Mouse (Mus musculus) embryonic fibroblast, embryonic 13.5 days (primary cell): ENCODE data around the gene Wdr77. TPM values are rescaled to one million over a fixed set of nuclear protein-coding genes. Genes with fewer than 3 reads are reported as not detected.
A peak's percentile ranks its signal among the peaks of the same experiment; 100 is the strongest.
"Not testable (repeated sequence)": the region's sequence is repeated elsewhere in the genome, so short reads cannot be mapped to it uniquely, and the experiment has no call there.

Source experiments
- H3K27ac ChIP-seq: 2 replicates; pipeline ENCODE4 v1.5.1; 2012; ENCODE audit warnings: low read length, control low read depth, inconsistent platforms; ENCODE audit not compliant: insufficient read depth
- H3K4me1 ChIP-seq: 2 replicates; pipeline ENCODE4 v1.6.1; 2011; ENCODE audit warnings: low read length; ENCODE audit not compliant: control insufficient read depth, insufficient read depth
- H3K4me3 ChIP-seq: 2 replicates; pipeline ENCODE4 v1.5.1; 2011; ENCODE audit warnings: mild to moderate bottlenecking, control low read depth, low read length; ENCODE audit not compliant: insufficient read depth
- CTCF ChIP-seq: IDR thresholded peaks from 2 replicates; pipeline ENCODE4 v1.5.1; 2011; ENCODE audit warnings: mild to moderate bottlenecking, control low read depth, low read length, moderate library complexity, borderline replicate concordance; ENCODE audit not compliant: insufficient read depth
- POLR2A ChIP-seq: IDR thresholded peaks from 2 replicates; pipeline ENCODE4 v1.6.1; 2011; ENCODE audit warnings: low read depth, mild to moderate bottlenecking, control low read depth, low read length, moderate library complexity
- polyA plus RNA-seq: library from polyadenylated mRNA; stranded (reverse); fragments of >200 nt; gene quantifications from 2 replicates; pipeline ENCODE4 v1.2.4, GENCODE M21; 2011; ENCODE audit warnings: low read depth; ENCODE audit not compliant: missing spikeins, insufficient read length

The Wdr77 gene
- polyA plus RNA-seq, 1 experiment, result 63.9 TPM

GRCm38 (mm10) chr3:105951348-105951747 lies 7.8 kb upstream of the Wdr77 start:
- no peak overlapping the region for H3K27ac ChIP-seq
- H3K4me3 ChIP-seq, result no peak overlapping the region
- no peaks in the 10 kb centered on the region for H3K4me1 ChIP-seq
- TF ChIP-seq CTCF (no peak), POLR2A (no peak)

- Histone ChIP-seq H3K4me1 (no peaks in the 10 kb centered on the region; the same call in 1 of the 2 replicates), H3K4me3 (no peak overlapping the region), H3K27ac (no peak overlapping the region)
- TF ChIP-seq CTCF, result no peak
- TF ChIP-seq POLR2A, result no peak
These were observed 1.9 kb upstream of the Wdr77 start for GRCm38 (mm10) chr3:105957235-105957634.

GRCm38 (mm10) chr3:105958204-105958603 lies 965 bp upstream of the Wdr77 start:
- H3K27ac ChIP-seq, result peak overlapping the region; percentile 48; the same call in 1 of the 2 replicates

GRCm38 (mm10) chr3:105959585-105959984 lies 416 bp downstream of the Wdr77 start:
- H3K27ac ChIP-seq, result no peak overlapping the region
- TF ChIP-seq CTCF (no peak), POLR2A (no peak)
- H3K4me3 ChIP-seq, result peak overlapping the region; percentile 76
- H3K4me1 ChIP-seq, result no peaks in the 10 kb centered on the region; the same call in 1 of the 2 replicates

More at GRCm38 (mm10) chr3:105958204-105958603, 965 bp upstream of the Wdr77 start:
- Histone ChIP-seq H3K4me1 (no peaks in the 10 kb centered on the region; the same call in 1 of the 2 replicates), H3K4me3 (peak overlapping the region; percentile 76)
- TF ChIP-seq POLR2A (no peak), CTCF (no peak)

GRCm38 (mm10) chr3:105959999-105960398 lies 830 bp downstream of the Wdr77 start, which contains the start of gene Atp5f1:
Atp5f1 (minus strand) TSS chr3:105960099.
- Histone ChIP-seq H3K4me3 (peak within 1 kb of the TSS; percentile 76), H3K4me1 (no peaks in the 10 kb centered on the region; the same call in 1 of the 2 replicates), H3K27ac (peak within 1 kb of the TSS; percentile 48)
- no peak for TF ChIP-seq CTCF
- no peak for TF ChIP-seq POLR2A

- Histone ChIP-seq H3K4me3 (peak overlapping the region; percentile 76), H3K4me1 (no peaks in the 10 kb centered on the region; the same call in 1 of the 2 replicates), H3K27ac (no peak overlapping the region)
- TF ChIP-seq POLR2A (no peak), CTCF (no peak)
These were observed 1.5 kb downstream of the Wdr77 start for GRCm38 (mm10) chr3:105960700-105961099.

- no peak for TF ChIP-seq CTCF
- no peak for TF ChIP-seq POLR2A
- H3K27ac ChIP-seq, result no peak overlapping the region
- no peaks in the 10 kb centered on the region for H3K4me1 ChIP-seq
- H3K4me3 ChIP-seq, result no peak overlapping the region
These were observed 12.8 kb downstream of the Wdr77 start for GRCm38 (mm10) chr3:105971831-105972446.

- Histone ChIP-seq H3K4me1 (no peaks in the 10 kb centered on the region), H3K27ac (no peak within 1 kb of the TSS), H3K4me3 (no peak within 1 kb of the TSS)
- TF ChIP-seq POLR2A, result no peak
- TF ChIP-seq CTCF, result no peak
These were observed 14.2 kb downstream of the Wdr77 start, which contains the start of gene Ovgp1 for GRCm38 (mm10) chr3:105973411-105973810. Ovgp1 (plus strand) TSS chr3:105973711.

- no peaks in the 10 kb centered on the region for H3K4me1 ChIP-seq
- no peak for TF ChIP-seq POLR2A
- no peak for TF ChIP-seq CTCF
- H3K4me3 ChIP-seq, result no peak overlapping the region
- H3K27ac ChIP-seq, result no peak overlapping the region
These were observed 15.0 kb downstream of the Wdr77 start for GRCm38 (mm10) chr3:105974174-105974573.

- H3K4me1 ChIP-seq, H3K27ac ChIP-seq, H3K4me3 ChIP-seq: not testable (repeated sequence)
These were observed 30.4 kb downstream of the Wdr77 start for GRCm38 (mm10) chr3:105989611-105990010.

GRCm38 (mm10) chr3:105991653-105992283 lies 32.6 kb downstream of the Wdr77 start:
- TF ChIP-seq POLR2A (no peak), CTCF (no peak)
- H3K4me1 ChIP-seq, result no peaks in the 10 kb centered on the region
- H3K4me3 ChIP-seq, result no peak overlapping the region
- H3K27ac ChIP-seq, result no peak overlapping the region
